Mouse (Mus musculus) bone marrow, adult 2 months (tissue): ENCODE data around the gene Dusp28. TPM values are rescaled to one million over a fixed set of nuclear protein-coding genes. Genes with fewer than 3 reads are reported as not detected.

Source experiments
- H3K27ac ChIP-seq: fragments of 200-500 bp; 2 replicates; pipeline ENCODE4 v1.5.1; 2012; ENCODE audit warnings: low read depth, mild to moderate bottlenecking, control low read depth, inconsistent platforms, low read length; ENCODE audit not compliant: control insufficient read depth, poor library complexity, insufficient read depth
- H3K4me1 ChIP-seq: fragments of 200-500 bp; 2 replicates; pipeline ENCODE4 v1.6.1; 2011; ENCODE audit warnings: low read length; ENCODE audit not compliant: control insufficient read depth, insufficient read depth
- H3K4me3 ChIP-seq: fragments of 200-500 bp; replicated peaks from 2 replicates; pipeline ENCODE3; 2011; ENCODE audit warnings: mild to moderate bottlenecking, low read depth, low read length, control low read depth; ENCODE audit not compliant: control insufficient read depth
- CTCF ChIP-seq: fragments of 200-500 bp; IDR thresholded peaks from 2 replicates; pipeline ENCODE4 v1.5.1; 2011; ENCODE audit warnings: low read length, control low read depth; ENCODE audit not compliant: control insufficient read depth, insufficient read depth
- POLR2A ChIP-seq: fragments of 200-500 bp; IDR thresholded peaks from 2 replicates; pipeline ENCODE4 v1.6.1; 2011; ENCODE audit warnings: low read depth, mild to moderate bottlenecking, control low read depth, low read length, borderline replicate concordance; ENCODE audit not compliant: control insufficient read depth
- WGBS: fragments of 180-500 bp; shearing (Covaris S2); methylation state at CpG from one replicate; pipeline ENCODE4 v1.1.7; 2018; 5-methylcytosine and 5-hydroxymethylcytosine counted together
- polyA plus RNA-seq: library from polyadenylated mRNA; stranded (reverse); fragments of >200 nt; gene quantifications from 2 replicates; pipeline ENCODE4 v1.2.4, GENCODE M21; 2011; ENCODE audit warnings: low replicate concordance; ENCODE audit not compliant: missing spikeins, insufficient read depth, insufficient read length

The Dusp28 gene
- polyA plus RNA-seq, 1 experiment: 9.3 TPM

- H3K4me1 ChIP-seq: peaks cover 9% of the 10 kb centered on the region
- TF ChIP-seq POLR2A: no peak
- no peak for TF ChIP-seq CTCF
- peak overlapping the region; percentile 92 for H3K27ac ChIP-seq
- peak overlapping the region; percentile 84 for H3K4me3 ChIP-seq
- 22% methylated on average over 8 of the region's 8 CpGs for WGBS
These were observed 4.9 kb downstream of the Dusp28 start for GRCm38 (mm10) chr1:92911721-92912138.

DNA sequence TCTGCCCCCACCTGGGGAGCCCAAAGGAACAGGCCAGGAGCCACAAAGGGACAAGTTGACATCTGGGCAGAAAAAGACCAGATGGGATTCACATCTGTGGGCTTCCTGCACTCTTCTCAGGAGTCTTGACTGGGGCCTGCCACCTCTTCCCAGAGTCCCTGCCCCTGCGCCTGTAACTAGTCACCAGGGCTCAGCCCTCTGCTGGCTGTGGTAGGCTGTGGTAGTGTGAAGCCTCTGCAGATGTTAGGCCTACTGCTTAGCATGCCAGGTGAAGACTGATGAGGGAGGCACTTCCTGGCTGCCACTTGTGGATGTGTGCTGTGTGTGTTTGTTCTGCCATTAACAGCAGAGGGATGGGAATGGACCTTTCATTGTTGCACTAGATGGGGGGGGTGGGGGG is 5.5 kb downstream of the Dusp28 start:
- WGBS: 40% methylated on average over 1 of the region's 1 CpGs
- peak overlapping the region; percentile 7 for H3K4me3 ChIP-seq
- TF ChIP-seq POLR2A: no peak
- no peak for TF ChIP-seq CTCF
- no peak overlapping the region; the same call in 1 of the 2 replicates for H3K27ac ChIP-seq
- H3K4me1 ChIP-seq: peaks cover 9% of the 10 kb centered on the region

- peaks cover 6% of the 10 kb centered on the region for H3K4me1 ChIP-seq
- 86% methylated on average over 4 of the region's 4 CpGs for WGBS
- TF ChIP-seq CTCF (no peak), POLR2A (no peak)
- H3K4me3 ChIP-seq: no peak overlapping the region
- no peak overlapping the region for H3K27ac ChIP-seq
These were observed 7.5 kb downstream of the Dusp28 start for GRCm38 (mm10) chr1:92914239-92914638.

- Histone ChIP-seq H3K4me1 (peaks cover 8% of the 10 kb centered on the region), H3K4me3 (no peak overlapping the region), H3K27ac (no peak overlapping the region)
- TF ChIP-seq CTCF (no peak), POLR2A (no peak)
- 93% methylated on average over 11 of the region's 11 CpGs for WGBS
These were observed 8.2 kb downstream of the Dusp28 start for GRCm38 (mm10) chr1:92914993-92915392.

- WGBS: 90% methylated on average over 9 of the region's 9 CpGs
These were observed 9.9 kb downstream of the Dusp28 start for GRCm38 (mm10) chr1:92916725-92917124.

DNA sequence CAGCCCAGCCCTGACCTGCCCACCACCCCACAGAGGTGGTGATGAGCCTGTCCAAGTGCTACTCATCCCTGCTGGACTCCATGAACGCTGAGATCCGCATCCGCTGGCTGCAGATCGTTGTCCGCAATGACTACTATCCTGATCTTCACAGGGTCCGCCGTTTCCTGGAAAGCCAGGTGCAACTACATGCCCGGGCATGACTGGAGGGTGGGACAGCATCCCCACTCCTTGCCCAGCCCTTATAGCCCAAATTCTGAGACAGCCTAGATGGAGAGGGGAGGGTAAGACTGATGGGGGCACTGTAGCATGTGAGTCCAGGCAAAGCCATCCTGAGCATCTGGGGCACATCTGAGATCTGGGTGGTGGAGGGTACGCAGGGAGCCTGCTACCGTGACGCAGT is 12.4 kb downstream of the Dusp28 start:
- WGBS: 95% methylated on average over 11 of the region's 11 CpGs
- TF ChIP-seq CTCF (no peak), POLR2A (no peak)

More at GRCm38 (mm10) chr1:92916725-92917124, 9.9 kb downstream of the Dusp28 start:
- Histone ChIP-seq H3K4me1 (peaks cover 7% of the 10 kb centered on the region), H3K27ac (no peak overlapping the region), H3K4me3 (no peak overlapping the region)
- no peak for TF ChIP-seq CTCF
- TF ChIP-seq POLR2A: no peak

DNA sequence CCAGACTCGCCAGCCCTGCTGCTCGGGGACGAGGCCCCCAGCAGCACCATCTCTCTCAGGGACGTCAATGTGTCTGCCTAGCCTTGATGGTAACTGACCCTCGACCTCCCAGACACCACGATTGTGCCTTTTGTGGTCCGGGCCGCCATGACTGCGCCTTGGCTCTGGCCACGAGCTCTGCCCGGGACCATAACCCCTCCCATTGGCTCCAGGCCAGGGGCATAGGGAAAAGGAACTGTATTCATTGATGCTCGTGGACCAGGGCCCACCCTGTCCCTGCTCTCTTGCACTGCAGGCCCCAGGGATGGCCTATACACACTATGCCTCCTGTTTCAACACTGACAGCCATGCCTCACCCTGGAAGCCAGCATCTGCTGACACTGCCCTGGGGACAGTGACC is 13.0 kb downstream of the Dusp28 start:
- WGBS: 73% methylated on average over 12 of the region's 12 CpGs
- no peak overlapping the region for H3K27ac ChIP-seq
- no peak for TF ChIP-seq POLR2A
- no peak for TF ChIP-seq CTCF
- H3K4me3 ChIP-seq: no peak overlapping the region
- 0 out of 2 replicates have a peak, but pooled peaks cover 2% of the 10 kb centered on the region for H3K4me1 ChIP-seq

More for the DNA sequence above, 12.4 kb downstream of the Dusp28 start:
- Histone ChIP-seq H3K4me3 (no peak overlapping the region), H3K27ac (no peak overlapping the region), H3K4me1 (0 out of 2 replicates have a peak, but pooled peaks cover 2% of the 10 kb centered on the region)

- Histone ChIP-seq H3K27ac (no peak overlapping the region), H3K4me1 (0 out of 2 replicates have a peak, but pooled peaks cover 2% of the 10 kb centered on the region), H3K4me3 (no peak overlapping the region)
- WGBS: 42% methylated on average over 7 of the region's 7 CpGs
- TF ChIP-seq CTCF: no peak
- no peak for TF ChIP-seq POLR2A
These were observed 13.9 kb downstream of the Dusp28 start for GRCm38 (mm10) chr1:92920474-92921200.
